Mouse (Mus musculus): ENCODE measurements around the gene Vkorc1l1.

The Vkorc1l1 gene

DNA sequence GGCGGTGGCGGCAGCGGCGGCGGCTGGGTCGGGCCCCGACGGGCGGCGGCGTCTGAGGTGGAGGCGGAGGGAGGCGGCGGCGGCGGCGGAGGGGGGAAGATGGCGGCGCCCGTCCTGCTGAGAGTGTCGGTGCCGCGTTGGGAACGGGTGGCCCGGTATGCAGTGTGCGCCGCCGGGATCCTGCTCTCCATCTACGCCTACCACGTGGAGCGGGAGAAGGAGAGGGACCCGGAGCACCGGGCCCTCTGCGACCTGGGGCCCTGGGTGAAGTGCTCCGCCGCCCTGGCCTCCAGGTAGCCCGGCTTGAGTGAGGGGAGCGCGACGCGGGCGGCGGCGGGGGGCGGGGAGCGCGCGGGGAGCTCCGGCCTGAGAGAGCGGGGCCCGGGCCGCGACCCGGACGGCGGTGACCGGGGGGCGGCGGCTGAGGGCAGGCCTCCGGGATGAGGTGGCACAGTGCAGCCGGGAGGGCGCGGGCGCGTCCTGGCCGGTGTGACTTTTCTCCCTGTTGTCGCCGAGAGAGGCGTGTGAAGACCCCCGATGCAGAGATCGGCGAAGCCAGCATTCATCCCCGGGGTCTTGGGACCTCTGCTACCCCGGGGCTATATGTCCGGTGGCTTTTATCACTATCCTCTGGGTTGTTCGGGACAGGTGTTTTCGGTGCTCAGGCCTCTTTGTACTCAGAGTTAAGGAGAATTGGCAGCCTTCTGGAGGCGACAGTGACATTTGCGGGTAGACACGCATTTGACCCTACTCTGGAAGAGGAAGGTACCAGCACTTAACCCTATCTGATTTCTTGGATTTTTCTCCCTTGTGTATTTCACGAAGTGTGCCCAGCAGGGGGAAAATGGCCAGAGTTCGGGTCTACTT lies 536 bp downstream of the Vkorc1l1 start:
- peak in 1 of 2 experiments; percentile 17 for DNase-seq (ENCODE audit: low spot score in 2 of 2)

DNA sequence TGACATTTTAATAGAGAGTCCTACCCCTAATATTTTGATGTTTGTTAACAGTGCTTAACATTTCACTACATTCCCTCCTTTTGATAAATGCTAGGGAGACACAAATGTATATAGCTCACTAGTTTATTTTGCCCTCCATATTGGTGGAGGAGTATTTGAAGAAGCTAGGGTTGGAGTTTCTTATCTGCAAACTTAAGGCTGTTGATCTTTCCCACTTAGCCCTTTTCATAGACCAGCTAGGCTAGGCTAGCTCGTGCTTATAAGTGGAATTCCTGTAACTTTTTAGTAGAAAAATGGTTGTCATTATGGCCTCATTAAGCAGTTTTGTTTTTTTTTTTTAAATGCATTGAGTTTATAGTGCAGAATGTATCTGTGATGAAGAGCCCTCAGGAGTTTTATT lies 1.6 kb downstream of the Vkorc1l1 start:
- no peak for DNase-seq (ENCODE audit: low spot score in 2 of 2)

DNA sequence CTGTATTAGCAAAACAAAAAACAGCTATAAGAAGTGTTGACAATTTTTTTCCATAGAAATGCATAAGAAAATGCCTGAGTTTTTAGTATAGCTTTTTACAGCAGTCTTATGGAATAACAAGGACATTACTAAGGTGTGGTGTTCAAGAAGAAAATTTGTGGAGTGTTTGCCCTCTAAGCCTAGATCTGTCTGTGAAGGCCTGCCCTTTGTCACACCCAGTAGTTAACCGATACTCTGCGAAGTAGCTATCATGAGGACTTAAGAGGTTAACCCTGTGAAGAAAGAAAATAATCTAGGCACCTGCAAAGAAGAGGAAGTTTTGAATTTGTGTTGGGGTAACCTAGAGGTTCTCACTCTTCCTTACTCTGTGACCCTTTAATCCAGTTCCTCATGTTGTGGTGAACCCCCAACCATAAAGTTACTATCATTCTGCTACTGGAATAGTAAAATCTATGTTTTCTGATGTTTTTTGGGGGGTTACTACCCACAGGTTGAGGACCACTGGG lies 5.8 kb downstream of the Vkorc1l1 start:
- DNase-seq (ENCODE audit: low spot score in 2 of 2): no peak

DNA sequence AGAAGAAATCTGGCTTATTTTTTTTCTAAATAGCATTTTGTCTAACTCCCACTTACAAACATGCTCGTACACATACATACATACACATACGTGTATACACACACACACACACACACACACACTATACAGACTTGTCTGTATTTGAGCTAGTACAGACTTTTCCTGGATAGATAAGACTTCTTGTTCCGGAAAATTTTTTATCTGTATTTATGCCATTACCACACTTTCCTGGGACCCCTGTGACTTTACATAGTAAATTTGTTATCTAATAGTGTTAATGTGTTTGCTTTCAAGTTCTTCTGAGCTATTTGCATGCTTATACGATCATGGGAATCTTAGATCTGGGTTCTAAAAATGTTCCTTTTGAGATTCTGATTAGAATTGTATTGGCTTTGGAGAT lies 10.4 kb downstream of the Vkorc1l1 start:
- no peak for DNase-seq (ENCODE audit: low spot score in 2 of 2)

GRCm38 (mm10) chr5:129954473-129955254 lies 12.9 kb downstream of the Vkorc1l1 start:
- no peak for DNase-seq (ENCODE audit: low spot score in 2 of 2)

GRCm38 (mm10) chr5:129955792-129956191 lies 14.0 kb downstream of the Vkorc1l1 start:
- DNase-seq (ENCODE audit: low spot score in 2 of 2): no peak

DNA sequence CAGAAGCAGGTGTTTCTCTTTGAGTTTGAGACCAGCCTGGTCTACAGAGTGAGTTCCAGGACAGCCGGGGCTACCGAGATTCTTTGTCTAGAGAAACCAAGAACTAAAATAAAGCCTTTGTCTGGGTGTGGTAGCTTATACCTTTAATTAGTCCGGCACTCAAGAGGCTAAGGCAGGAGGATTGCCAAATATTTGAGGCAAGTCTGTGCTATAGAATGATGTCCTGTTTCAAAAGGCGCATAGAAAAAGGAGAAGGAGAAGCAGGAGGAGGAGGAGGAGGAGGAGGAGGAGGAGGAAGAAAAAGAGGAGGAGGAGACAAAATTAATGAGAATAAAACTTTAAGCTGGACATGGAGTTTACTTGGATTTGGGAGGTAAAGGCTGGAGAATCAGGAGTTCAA lies 21.5 kb downstream of the Vkorc1l1 start:
- no peak for DNase-seq (ENCODE audit: low spot score in 2 of 2)

DNA sequence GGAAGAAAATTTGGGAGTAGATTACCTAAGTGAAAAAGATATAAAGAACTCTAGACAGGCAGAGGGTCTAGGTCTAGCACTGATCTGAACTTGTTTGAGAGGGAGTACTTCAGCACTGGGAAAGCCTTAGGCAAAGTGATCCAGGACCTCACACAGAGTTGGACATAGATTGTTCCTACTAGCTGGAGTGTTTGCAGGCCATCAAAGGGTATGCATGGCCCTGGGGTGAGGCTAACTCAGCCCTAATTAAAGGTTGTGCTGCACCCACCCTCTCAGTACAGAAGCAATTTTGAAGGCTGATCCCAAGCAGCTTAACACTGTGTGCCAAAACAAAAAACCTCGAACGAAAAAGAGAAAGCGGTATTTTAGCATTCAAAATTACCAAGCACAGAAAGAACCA lies 24.7 kb downstream of the Vkorc1l1 start:
- no peak for DNase-seq (ENCODE audit: low spot score in 2 of 2)

DNA sequence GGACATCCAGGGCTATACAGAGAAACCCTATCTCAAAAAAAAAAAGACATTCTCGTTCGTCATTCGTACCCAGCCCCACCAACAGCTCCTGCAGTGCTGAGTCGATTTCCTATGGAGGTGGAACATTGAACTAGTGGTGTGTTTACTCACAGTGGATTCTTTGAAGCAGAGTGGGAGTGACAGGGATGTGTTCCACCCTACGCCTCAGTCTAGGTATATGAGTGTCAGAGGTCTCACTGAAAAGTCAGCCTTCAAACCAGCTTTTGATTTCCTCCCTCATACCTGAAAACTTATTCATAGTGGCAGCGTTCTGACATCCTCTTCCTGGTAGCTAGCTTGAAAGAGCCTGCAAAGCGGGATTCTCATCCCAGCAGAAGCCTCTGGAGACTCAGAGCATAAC lies 26.6 kb downstream of the Vkorc1l1 start:
- DNase-seq (ENCODE audit: low spot score in 2 of 2): no peak

DNA sequence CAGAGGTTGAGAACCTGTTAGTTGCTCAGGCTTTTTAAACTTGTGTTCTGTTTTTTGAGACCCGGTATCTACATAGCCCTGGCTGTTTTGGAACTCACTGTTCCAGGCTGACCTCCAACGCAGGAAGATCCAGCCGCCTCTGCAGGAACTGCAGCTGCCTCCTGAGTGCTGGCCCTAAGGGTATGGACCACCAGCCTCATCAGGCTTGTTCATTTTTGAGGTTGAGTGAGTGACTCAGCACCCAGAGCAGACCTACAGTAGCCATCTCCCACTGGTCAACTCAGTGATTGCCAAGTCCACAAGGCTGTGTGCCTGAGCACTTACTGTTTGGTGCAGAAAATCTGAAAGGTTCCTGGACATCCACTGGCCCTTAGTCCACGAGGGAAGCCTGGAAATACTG lies 29.7 kb downstream of the Vkorc1l1 start:
- DNase-seq (ENCODE audit: low spot score in 2 of 2): no peak

DNA sequence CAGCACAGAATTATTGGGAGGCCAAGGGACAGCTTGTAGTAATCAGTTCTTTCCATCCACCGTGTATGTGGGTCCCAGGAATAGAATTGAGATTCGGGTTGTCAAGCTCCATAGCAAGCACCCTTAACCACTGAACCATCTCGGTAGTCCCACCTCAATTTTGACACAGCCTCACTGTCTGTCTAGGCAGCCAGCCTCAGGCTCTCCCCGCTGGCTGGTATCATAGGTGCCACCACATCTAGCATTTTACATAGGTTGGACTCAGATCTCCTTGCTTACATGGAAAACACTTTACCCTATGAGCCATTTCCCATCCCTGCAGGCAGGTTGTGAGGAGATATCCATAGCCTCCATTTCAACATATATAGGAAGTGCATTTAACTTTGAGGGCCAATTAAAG lies 32.6 kb downstream of the Vkorc1l1 start:
- DNase-seq (ENCODE audit: low spot score in 2 of 2): no peak

DNA sequence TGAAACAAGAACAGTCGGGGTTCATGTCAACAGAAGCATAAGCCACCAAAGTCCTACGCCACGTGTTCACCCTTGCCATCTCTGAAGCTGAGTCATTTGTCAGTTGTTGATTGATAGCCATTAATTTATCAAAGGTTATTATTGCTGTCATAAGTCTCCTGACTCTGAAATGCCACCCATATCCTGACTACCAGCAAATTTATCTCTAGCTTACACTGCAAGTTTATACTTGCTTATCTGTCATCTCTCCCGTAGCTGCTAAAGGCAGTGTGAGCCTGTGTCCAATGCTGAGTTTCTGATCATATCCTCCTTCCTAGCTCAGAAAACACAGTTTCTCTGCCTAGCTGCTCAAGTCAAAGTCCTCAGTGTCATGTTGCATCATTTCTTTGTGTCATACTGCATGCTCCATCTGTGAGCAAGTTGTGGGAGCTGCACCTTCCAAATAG lies 33.1 kb downstream of the Vkorc1l1 start:
- DNase-seq (ENCODE audit: low spot score in 2 of 2): no peak

- no peak for DNase-seq (ENCODE audit: low spot score in 2 of 2)
Measured at GRCm38 (mm10) chr5:129977768-129978167, 36.0 kb downstream of the Vkorc1l1 start.

DNA sequence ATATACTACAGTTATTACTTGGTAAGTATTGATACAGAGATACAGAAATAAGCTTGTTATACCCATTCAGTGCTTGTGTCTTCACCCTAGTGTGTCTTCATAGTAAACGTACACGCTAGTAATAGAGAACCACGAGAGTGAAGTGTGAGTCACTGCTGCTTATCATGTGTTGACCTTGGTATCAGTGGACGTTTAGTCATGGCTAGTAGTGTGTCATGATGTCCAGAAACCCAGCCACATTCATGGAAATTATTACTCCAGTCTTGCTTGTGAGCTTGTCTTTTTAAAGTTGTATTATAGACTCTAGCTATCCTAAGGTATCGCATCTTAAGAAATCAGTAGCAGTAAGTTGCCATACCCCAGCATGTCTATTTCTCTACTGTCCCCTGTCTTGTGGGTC lies 36.8 kb downstream of the Vkorc1l1 start:
- DNase-seq (ENCODE audit: low spot score in 2 of 2): no peak

DNA sequence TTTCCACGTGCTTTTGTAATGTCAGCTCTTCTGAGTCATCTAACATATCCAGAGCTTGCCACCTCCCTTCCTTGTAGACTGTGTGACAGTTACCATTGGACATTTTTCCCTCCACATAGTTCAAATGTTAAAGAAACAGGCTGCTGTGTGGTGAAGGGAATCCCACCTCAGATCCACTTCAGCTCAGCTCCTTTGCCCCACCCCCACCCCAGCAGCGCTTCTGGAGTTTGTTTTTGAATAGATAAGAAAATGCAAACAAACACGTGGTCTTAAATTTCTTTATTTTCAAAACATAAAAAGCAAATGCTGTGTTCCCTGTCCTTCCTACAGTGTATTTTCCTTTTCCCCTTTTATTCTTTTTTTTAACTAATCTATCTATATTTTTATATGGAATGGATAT lies 38.4 kb downstream of the Vkorc1l1 start:
- no peak for DNase-seq (ENCODE audit: low spot score in 2 of 2)

GRCm38 (mm10) chr5:129989376-129989775 lies 47.6 kb downstream of the Vkorc1l1 start:
- DNase-seq (ENCODE audit: low spot score in 2 of 2): no peak

- DNase-seq (ENCODE audit: low spot score in 2 of 2): no peak
Measured at GRCm38 (mm10) chr5:129991898-129992297, 50.1 kb downstream of the Vkorc1l1 start.

- no peak for DNase-seq (ENCODE audit: low spot score in 2 of 2)
Measured at GRCm38 (mm10) chr5:129993374-129993773, 51.6 kb downstream of the Vkorc1l1 start.

DNA sequence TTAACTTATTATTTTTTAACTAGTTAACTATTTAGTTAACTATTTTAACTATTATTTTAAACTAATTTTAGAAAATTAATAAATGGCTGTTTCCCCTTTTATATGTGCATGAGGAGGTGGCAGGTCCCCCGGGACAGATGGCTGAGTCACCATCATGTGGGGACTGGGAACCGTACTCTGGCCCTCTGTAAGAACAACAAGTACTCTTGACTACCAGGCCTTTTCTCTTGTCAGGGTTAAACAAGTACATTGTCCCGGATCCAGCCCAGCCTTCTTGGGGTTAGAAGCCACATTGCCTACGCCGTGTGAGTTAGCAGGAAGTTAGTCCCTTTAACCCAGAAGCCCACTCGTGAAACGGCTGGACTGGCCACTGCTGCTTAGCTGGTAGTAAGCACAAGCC lies 53.2 kb downstream of the Vkorc1l1 start:
- DNase-seq (ENCODE audit: low spot score in 2 of 2): no peak

DNA sequence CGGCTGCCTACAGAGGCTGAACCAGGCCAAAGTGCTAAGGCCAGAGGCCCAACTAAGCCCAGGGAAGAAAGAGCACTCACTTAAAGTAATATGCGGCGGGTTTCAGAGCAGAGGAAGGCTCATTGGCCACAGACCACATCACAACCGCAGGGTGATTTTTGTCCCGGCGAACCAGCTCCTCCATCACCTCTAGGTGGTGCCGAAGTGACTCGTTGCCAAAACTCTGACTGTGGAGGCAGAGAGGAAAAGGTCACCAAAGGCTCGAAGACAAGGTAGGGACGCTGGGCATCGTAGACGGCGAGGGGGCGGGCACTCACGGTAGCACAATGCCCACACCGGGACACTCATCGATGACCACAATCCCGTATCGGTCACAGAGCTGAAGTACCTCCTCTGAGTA lies 55.9 kb downstream of the Vkorc1l1 start:
- DNase-seq (ENCODE audit: low spot score in 2 of 2): no peak

DNA sequence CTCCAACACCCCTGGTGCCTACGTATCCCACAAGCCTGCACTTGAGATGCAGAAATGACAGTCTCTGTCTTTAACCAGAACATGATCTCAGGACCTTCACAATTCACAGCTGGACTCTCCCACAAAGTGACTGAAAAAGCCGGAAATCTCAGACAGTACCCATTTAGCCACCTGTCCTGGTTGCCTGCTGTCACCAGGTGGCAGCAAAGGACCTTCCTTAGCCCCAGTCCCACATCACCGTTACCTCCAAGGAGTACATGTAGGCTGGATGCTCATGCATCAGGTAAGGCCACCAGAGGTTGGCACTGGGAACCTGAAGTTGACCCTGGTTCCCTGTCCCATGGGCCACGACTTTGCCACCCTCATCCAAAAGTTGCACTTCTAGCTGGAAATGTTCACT lies 57.3 kb downstream of the Vkorc1l1 start:
- peak in 1 of 2 experiments; percentile 59 for DNase-seq (ENCODE audit: low spot score in 2 of 2)

DNA sequence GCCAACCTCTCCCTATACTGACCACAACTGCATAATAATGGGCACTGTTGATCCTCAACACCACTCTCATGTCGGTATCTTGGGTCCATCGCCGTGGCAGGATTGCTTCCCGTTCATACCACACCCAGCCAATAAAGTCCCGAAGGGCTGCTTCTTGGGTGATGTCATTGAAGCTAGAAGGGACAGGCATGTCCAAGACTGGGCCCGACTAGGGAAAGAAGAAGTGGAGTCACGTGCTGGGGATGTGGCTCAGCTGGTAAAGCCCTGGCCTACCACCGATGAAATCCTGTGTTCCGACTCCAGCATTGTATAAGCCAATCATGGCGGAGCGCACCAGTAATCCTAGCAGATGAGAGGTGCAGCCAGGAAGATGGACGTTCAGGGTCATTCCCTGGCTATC lies 59.0 kb downstream of the Vkorc1l1 start:
- peak in 1 of 2 experiments; percentile 14 for DNase-seq (ENCODE audit: low spot score in 2 of 2)

Data from left cerebral cortex, adult 9 months (tissue).